Mouse (Mus musculus) Patski (cell line): ENCODE results near the gene Prrc2b. TPM values are rescaled to one million over a fixed set of nuclear protein-coding genes. Genes with fewer than 3 reads are reported as not detected.

Experiments
- ATAC-seq: fragments of 100-300 bp; one replicate; pipeline ENCODE4 v1.8.0; 2021
- CTCF ChIA-PET: fragments of 350-600 bp; sonication (Branson Sonifier 250); formaldehyde crosslinking; loops from one replicate; lab custom pipeline; 2022; ENCODE audit warnings: inconsistent platforms; lab: Charles Lee
- POLR2A ChIA-PET: fragments of 350-600 bp; sonication (Branson Sonifier 250); formaldehyde crosslinking; loops from one replicate; lab custom pipeline; 2022; ENCODE audit warnings: antibody characterized with exemption, inconsistent platforms; lab: Charles Lee
- DNase-seq: peaks from one replicate; pipeline ENCODE4 v3.0.0-alpha.2; 2011; ENCODE audit warnings: low read depth, low spot score
- H3K27me3 ChIP-seq: fragments of 371-371 bp; one replicate; pipeline ENCODE4 v1.5.1; 2021
- CTCF ChIP-seq: fragments of 100-300 bp; IDR thresholded peaks from one replicate; pipeline ENCODE4 v1.5.1; 2021
- in situ Hi-C: fragments of 300-500 bp; cut with MboI; formaldehyde crosslinking; loops from 3 replicates; pipeline ENCODE4 v1.11.1; 2018; ENCODE audit warnings: low pct_unique_long_range_greater_than_20kb, mixed read lengths
- polyA plus RNA-seq: library from polyadenylated mRNA; unstranded; gene quantifications from one replicate; pipeline ENCODE4 v1.2.3, GENCODE M21; 2021

The Prrc2b gene
- polyA plus RNA-seq, 1 experiment from 2014 or later: 81.9 TPM

- ChIA-PET POLR2A (no interaction called here), CTCF (no interaction called here)
- ATAC-seq: no peak
- no peak for TF ChIP-seq CTCF
- DNase-seq: no peak
- H3K27me3 ChIP-seq: no peaks in the 10 kb centered on the region
- in situ Hi-C loops: no loop called here
These were observed 105.4 kb downstream of the Prrc2b start for GRCm38 (mm10) chr2:32256273-32256672.

- CTCF ChIA-PET: no interaction called here
- DNase-seq: no peak
- ATAC-seq: no peak
- H3K27me3 ChIP-seq: no peaks in the 10 kb centered on the region
- in situ Hi-C loops: no loop called here
- POLR2A ChIA-PET: interaction anchor here (1.2 kb wide), 1 partner anchor 8 kb away, joined by 3 read pairs; no protein-coding TSS in a partner anchor
- no peak for TF ChIP-seq CTCF
These were observed 108.1 kb downstream of the Prrc2b start for GRCm38 (mm10) chr2:32258887-32259533.

- in situ Hi-C loops: no loop called here
- DNase-seq (peak; percentile 34), ATAC-seq (peak; percentile 62)
- POLR2A ChIA-PET: interaction anchor here (1.2 kb wide), 1 partner anchor 9 kb away, joined by 3 read pairs; no protein-coding TSS in a partner anchor
- CTCF ChIA-PET: interaction anchor here (1.1 to 1.3 kb wide), 3 partner anchors 23 to 96 kb away, joined by 3 read pairs; partner anchors contain the start of genes Golga2 and Swi5
- TF ChIP-seq CTCF: no peak
- H3K27me3 ChIP-seq: no peaks in the 10 kb centered on the region
These were observed 109.0 kb downstream of the Prrc2b start, which contains the start of gene Uck1 for GRCm38 (mm10) chr2:32259657-32260417. TSS of gene Uck1 (minus strand) at chr2:32260159.

- in situ Hi-C loops: no loop called here
- CTCF ChIA-PET: interaction anchor here (1.0 to 1.3 kb wide), 4 partner anchors 22 to 95 kb away, joined by 3 read pairs; partner anchors contain the start of genes Golga2 and Swi5
- TF ChIP-seq CTCF: no peak
- POLR2A ChIA-PET: no interaction called here
- peaks cover 1% of the 10 kb centered on the region for H3K27me3 ChIP-seq
- DNase-seq: no peak
- ATAC-seq: no peak
These were observed 109.8 kb downstream of the Prrc2b start for GRCm38 (mm10) chr2:32260635-32261034.

GRCm38 (mm10) chr2:32275823-32276222, 124.9 kb downstream of the Prrc2b start:
- ChIA-PET CTCF (no interaction called here), POLR2A (no interaction called here)
- ATAC-seq: no peak
- no peak for TF ChIP-seq CTCF
- no peaks in the 10 kb centered on the region for H3K27me3 ChIP-seq
- DNase-seq: no peak
- in situ Hi-C loops: no loop called here

- CTCF ChIA-PET: interaction anchor here (0.7 to 3.3 kb wide), 9 partner anchors 13 to 55 kb away, joined by 3 to 7 read pairs (median 3); partner anchors contain the start of gene Pomt1
- ATAC-seq: no peak
- H3K27me3 ChIP-seq: no peaks in the 10 kb centered on the region
- no peak for TF ChIP-seq CTCF
- DNase-seq: no peak
- POLR2A ChIA-PET: no interaction called here
- in situ Hi-C loops: no loop called here
These were observed 131.4 kb downstream of the Prrc2b start for GRCm38 (mm10) chr2:32282289-32282688.

GRCm38 (mm10) chr2:32282727-32283126, 131.8 kb downstream of the Prrc2b start:
- TF ChIP-seq CTCF: peak; percentile 86
- in situ Hi-C loops: no loop called here
- no peak for DNase-seq
- no peaks in the 10 kb centered on the region for H3K27me3 ChIP-seq
- ChIA-PET CTCF (interaction anchor here (0.7 to 3.3 kb wide), 9 partner anchors 14 to 54 kb away, joined by 3 to 7 read pairs (median 3); partner anchors contain the start of gene Pomt1), POLR2A (no interaction called here)
- no peak for ATAC-seq

- in situ Hi-C loops: no loop called here
- TF ChIP-seq CTCF: no peak
- CTCF ChIA-PET: interaction anchor here (1.4 to 3.3 kb wide), 3 partner anchors 9 to 24 kb away, joined by 3 to 7 read pairs (median 4); no protein-coding TSS in a partner anchor
- POLR2A ChIA-PET: no interaction called here
- ATAC-seq (no peak), DNase-seq (no peak)
- no peaks in the 10 kb centered on the region for H3K27me3 ChIP-seq
These were observed 133.1 kb downstream of the Prrc2b start for GRCm38 (mm10) chr2:32283986-32284385.

Other genes starting within 250 kb of the Prrc2b start
- gene Aif1l, start 200.9 kb upstream of the Prrc2b start, polyA plus RNA-seq: 343 TPM
- 40.5 TPM for gene Nup214, start 176.6 kb upstream of the Prrc2b start, polyA plus RNA-seq
- 0.08 TPM for gene Fam78a, start 66.2 kb upstream of the Prrc2b start, polyA plus RNA-seq
- gene Plpp7, start 55.6 kb upstream of the Prrc2b start, polyA plus RNA-seq: 0.05 TPM
- 32.1 TPM for gene Pomt1, start 85.5 kb downstream of the Prrc2b start, polyA plus RNA-seq
- gene Uck1, start 109.1 kb downstream of the Prrc2b start, polyA plus RNA-seq: 67.5 TPM
- gene Golga2, start 136.3 kb downstream of the Prrc2b start, polyA plus RNA-seq: 70.8 TPM
- gene Swi5, start 137.0 kb downstream of the Prrc2b start, polyA plus RNA-seq: 400 TPM
- gene Ciz1, start 201.2 kb downstream of the Prrc2b start, polyA plus RNA-seq: 69.7 TPM
- gene Dnm1, start 202.3 kb downstream of the Prrc2b start, polyA plus RNA-seq: 18.0 TPM
- 89.4 TPM for gene 1110008P14Rik, start 230.9 kb downstream of the Prrc2b start, polyA plus RNA-seq
- gene Lcn2, start 237.2 kb downstream of the Prrc2b start, polyA plus RNA-seq: 98.7 TPM
- gene Ptges2, start 244.8 kb downstream of the Prrc2b start, polyA plus RNA-seq: 53.1 TPM